Mouse (Mus musculus): ENCODE results near the gene Klf12. TPM values are rescaled to one million over a fixed set of nuclear protein-coding genes. Genes with fewer than 3 reads are reported as not detected.
"Not testable (repeated sequence)": the region's sequence is repeated elsewhere in the genome, so short reads cannot be mapped to it uniquely, and the experiment has no call there.

Gene Klf12
- polyA plus RNA-seq, 1 experiment from 2014 or later = 16.4 TPM

DNA sequence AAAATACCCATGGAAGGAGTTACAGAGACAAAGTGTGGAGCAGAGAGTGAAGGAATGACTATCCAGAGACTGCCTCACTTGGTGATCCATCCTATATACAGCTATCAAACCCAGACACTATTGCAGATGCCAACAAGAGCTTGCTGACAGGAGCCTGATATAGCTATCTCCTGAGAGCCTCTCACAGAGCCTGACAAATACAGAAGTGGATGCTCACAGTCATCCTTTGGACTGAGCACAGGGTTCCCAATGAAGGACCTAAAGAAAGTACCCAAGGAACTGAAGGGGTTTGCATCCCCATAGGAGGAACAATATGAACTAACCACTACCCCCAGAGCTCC, 430.0 kb downstream of the Klf12 start:
- not testable (repeated sequence) for H3K9me3 ChIP-seq (ENCODE audit: control insufficient read depth, low read length); H3K4me3 ChIP-seq (ENCODE audit: low read depth, low read length); H3K4me2 ChIP-seq (ENCODE audit: low read depth, low read length); H3K9ac ChIP-seq (ENCODE audit: low read depth, low read length); H3K4me1 ChIP-seq (ENCODE audit: control insufficient read depth, insufficient read depth, low read length); DNase-seq (ENCODE audit: low spot score); ATAC-seq (ENCODE audit: low read depth); H3K27me3 ChIP-seq (replicated peaks; ENCODE audit: control insufficient read depth, insufficient read depth, low read length); H3K27ac ChIP-seq (replicated peaks; ENCODE audit: low read depth, low read length); H3K36me3 ChIP-seq (ENCODE audit: control insufficient read depth, insufficient read depth, low read length)

DNA sequence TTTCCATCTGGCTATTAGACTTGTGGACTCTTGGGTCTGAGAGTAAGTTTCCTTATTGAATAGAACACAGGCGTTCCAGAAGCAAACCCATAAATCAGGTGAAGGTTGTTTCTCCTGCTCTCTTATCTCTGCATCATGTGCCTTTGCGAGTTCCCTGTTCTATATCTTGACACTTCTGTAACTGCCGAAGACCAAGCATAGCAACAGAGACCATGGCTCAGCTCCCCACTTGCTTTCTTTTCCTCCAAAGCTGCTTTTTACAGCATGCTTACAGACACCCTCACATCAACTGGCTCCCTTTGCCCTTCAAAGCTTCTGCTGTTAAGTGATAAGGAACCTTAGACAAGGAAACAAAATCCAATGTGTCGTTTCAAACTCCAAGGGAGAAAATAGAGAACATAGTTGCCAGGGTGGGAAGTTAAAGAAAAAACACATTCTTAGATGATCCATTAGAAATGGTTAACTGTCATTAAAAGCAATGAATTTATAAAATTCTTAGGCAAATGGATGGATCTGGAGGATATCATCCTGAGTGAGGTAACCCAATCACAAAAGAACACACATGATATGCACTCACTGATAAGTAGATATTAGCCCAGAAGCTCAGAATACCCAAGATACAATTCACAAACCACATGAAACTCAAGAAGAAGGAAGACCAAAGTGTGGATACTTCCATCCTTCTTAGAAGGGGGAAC, 430.6 kb downstream of the Klf12 start:
- not testable (repeated sequence) for H3K27ac ChIP-seq (replicated peaks; ENCODE audit: low read depth, low read length); H3K9ac ChIP-seq (ENCODE audit: low read depth, low read length); H3K4me1 ChIP-seq (ENCODE audit: control insufficient read depth, insufficient read depth, low read length); H3K4me3 ChIP-seq (ENCODE audit: low read depth, low read length); ATAC-seq (ENCODE audit: low read depth); H3K36me3 ChIP-seq (ENCODE audit: control insufficient read depth, insufficient read depth, low read length); H3K9me3 ChIP-seq (ENCODE audit: control insufficient read depth, low read length); H3K4me2 ChIP-seq (ENCODE audit: low read depth, low read length); DNase-seq (ENCODE audit: low spot score); H3K27me3 ChIP-seq (replicated peaks; ENCODE audit: control insufficient read depth, insufficient read depth, low read length)
- 87% methylated on average over 4 of the region's 4 CpGs for WGBS

- no peaks in the 10 kb centered on the region for H3K36me3 ChIP-seq (ENCODE audit: control insufficient read depth, insufficient read depth, low read length)
- 81% methylated on average over 10 of the region's 10 CpGs for WGBS
- H3K27ac ChIP-seq (replicated peaks; ENCODE audit: low read depth, low read length) = no peak overlapping the region
- no peak for ATAC-seq (ENCODE audit: low read depth)
- no peak for DNase-seq (ENCODE audit: low spot score)
- H3K27me3 ChIP-seq (replicated peaks; ENCODE audit: control insufficient read depth, insufficient read depth, low read length) = no peaks in the 10 kb centered on the region
- H3K9me3 ChIP-seq (ENCODE audit: control insufficient read depth, low read length) = no peaks in the 10 kb centered on the region
- H3K4me3 ChIP-seq (ENCODE audit: low read depth, low read length) = no peak overlapping the region
- no peak overlapping the region for H3K4me2 ChIP-seq (ENCODE audit: low read depth, low read length)
- H3K9ac ChIP-seq (ENCODE audit: low read depth, low read length) = no peak overlapping the region
- no peaks in the 10 kb centered on the region for H3K4me1 ChIP-seq (ENCODE audit: control insufficient read depth, insufficient read depth, low read length)
These were observed 434.1 kb downstream of the Klf12 start for GRCm38 (mm10) chr14:99850350-99850749.

- ATAC-seq (ENCODE audit: low read depth) = no peak
- Histone ChIP-seq H3K36me3 (ENCODE audit: control insufficient read depth, insufficient read depth, low read length) (no peaks in the 10 kb centered on the region), H3K9me3 (ENCODE audit: control insufficient read depth, low read length) (no peaks in the 10 kb centered on the region), H3K4me3 (ENCODE audit: low read depth, low read length) (no peak overlapping the region), H3K4me1 (ENCODE audit: control insufficient read depth, insufficient read depth, low read length) (no peaks in the 10 kb centered on the region), H3K9ac (ENCODE audit: low read depth, low read length) (no peak overlapping the region), H3K27ac (replicated peaks; ENCODE audit: low read depth, low read length) (no peak overlapping the region), H3K4me2 (ENCODE audit: low read depth, low read length) (no peak overlapping the region), H3K27me3 (replicated peaks; ENCODE audit: control insufficient read depth, insufficient read depth, low read length) (no peaks in the 10 kb centered on the region)
- 90% methylated on average over 2 of the region's 2 CpGs for WGBS
- no peak for DNase-seq (ENCODE audit: low spot score)
These were observed 437.0 kb downstream of the Klf12 start for GRCm38 (mm10) chr14:99847502-99847901.

- no peaks in the 10 kb centered on the region for H3K9me3 ChIP-seq (ENCODE audit: control insufficient read depth, low read length)
- DNase-seq (ENCODE audit: low spot score) (peak; percentile 13), ATAC-seq (ENCODE audit: low read depth) (0 out of 2 replicates have a peak, but pooled peaks have one; percentile 30)
- no peak overlapping the region for H3K4me3 ChIP-seq (ENCODE audit: low read depth, low read length)
- H3K27ac ChIP-seq (replicated peaks; ENCODE audit: low read depth, low read length) = no peak overlapping the region
- no peaks in the 10 kb centered on the region for H3K27me3 ChIP-seq (replicated peaks; ENCODE audit: control insufficient read depth, insufficient read depth, low read length)
- H3K36me3 ChIP-seq (ENCODE audit: control insufficient read depth, insufficient read depth, low read length) = no peaks in the 10 kb centered on the region
- 29% methylated on average over 1 of the region's 1 CpGs for WGBS
- H3K9ac ChIP-seq (ENCODE audit: low read depth, low read length) = no peak overlapping the region
- H3K4me1 ChIP-seq (ENCODE audit: control insufficient read depth, insufficient read depth, low read length) = no peaks in the 10 kb centered on the region
- H3K4me2 ChIP-seq (ENCODE audit: low read depth, low read length) = no peak overlapping the region
These were observed 457.8 kb downstream of the Klf12 start for GRCm38 (mm10) chr14:99826713-99827112.
